Mouse (Mus musculus): ENCODE results near the gene Rrp12. TPM values are rescaled to one million over a fixed set of nuclear protein-coding genes. Genes with fewer than 3 reads are reported as not detected.
A peak's percentile ranks its signal among the peaks of the same experiment; 100 is the strongest.

The Rrp12 gene
- polyA plus RNA-seq, 1 experiment from 2014 or later = 6.3 TPM

- WGBS = 40% methylated on average over 10 of the region's 10 CpGs
- no peak overlapping the region for H3K27ac ChIP-seq (replicated peaks)
- no peak for DNase-seq (ENCODE audit: low spot score)
- ATAC-seq (ENCODE audit: low FRiP score, low TSS enrichment) = peak; percentile 59; the same call in 1 of the 2 replicates
- H3K9ac ChIP-seq (ENCODE audit: low read length) = no peak overlapping the region
- no peak overlapping the region for H3K4me2 ChIP-seq (replicated peaks; ENCODE audit: low read depth)
- H3K9me3 ChIP-seq (ENCODE audit: control insufficient read depth, low read length) = no peaks in the 10 kb centered on the region
- TF ChIP-seq CTCF (IDR thresholded peaks at IDR 0.05; ENCODE audit: low read depth) (no peak), EP300 (optimal IDR thresholded peaks at IDR 0.05) (no peak)
- H3K4me1 ChIP-seq (replicated peaks; ENCODE audit: control insufficient read depth, insufficient read depth) = no peaks in the 10 kb centered on the region
- H3K4me3 ChIP-seq (ENCODE audit: low read depth, low read length) = no peak overlapping the region
- no peaks in the 10 kb centered on the region for H3K27me3 ChIP-seq (ENCODE audit: control insufficient read depth, insufficient read depth, low read length)
- H3K36me3 ChIP-seq (ENCODE audit: control insufficient read depth, insufficient read depth, low read length) = no peaks in the 10 kb centered on the region
Observed at GRCm38 (mm10) chr19:41817325-41817724, 78.6 kb downstream of the Rrp12 start.

DNA sequence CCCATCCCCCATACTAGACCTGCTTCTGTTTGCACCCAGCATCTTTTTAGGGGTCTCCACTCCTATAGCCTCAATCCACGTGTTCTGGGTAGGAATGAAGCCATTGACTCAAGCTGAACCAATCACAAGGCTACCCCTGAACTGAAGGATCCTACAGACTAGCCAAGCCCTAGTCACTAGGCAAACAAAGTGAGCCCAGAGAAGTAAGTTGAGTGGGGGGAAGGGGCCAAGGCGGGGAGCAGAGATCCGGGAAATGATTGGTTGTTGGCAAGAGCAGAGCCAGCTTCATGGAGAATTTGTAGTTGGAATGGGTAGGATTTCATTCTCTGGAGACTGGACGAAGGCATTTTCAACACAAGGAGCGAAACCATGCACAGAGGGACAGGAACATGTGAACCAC, 79.1 kb downstream of the Rrp12 start:
- H3K27ac ChIP-seq (replicated peaks) = no peak overlapping the region
- no peaks in the 10 kb centered on the region for H3K9me3 ChIP-seq (ENCODE audit: control insufficient read depth, low read length)
- H3K9ac ChIP-seq (ENCODE audit: low read length) = no peak overlapping the region
- no peak overlapping the region for H3K4me2 ChIP-seq (replicated peaks; ENCODE audit: low read depth)
- DNase-seq (ENCODE audit: low spot score) (no peak), ATAC-seq (ENCODE audit: low FRiP score, low TSS enrichment) (peak; percentile 29; the same call in 1 of the 2 replicates)
- H3K4me3 ChIP-seq (ENCODE audit: low read depth, low read length) = no peak overlapping the region
- H3K27me3 ChIP-seq (ENCODE audit: control insufficient read depth, insufficient read depth, low read length) = no peaks in the 10 kb centered on the region
- H3K36me3 ChIP-seq (ENCODE audit: control insufficient read depth, insufficient read depth, low read length) = no peaks in the 10 kb centered on the region
- no peaks in the 10 kb centered on the region for H3K4me1 ChIP-seq (replicated peaks; ENCODE audit: control insufficient read depth, insufficient read depth)
- TF ChIP-seq CTCF (IDR thresholded peaks at IDR 0.05; ENCODE audit: low read depth) = no peak
- no peak for TF ChIP-seq EP300 (optimal IDR thresholded peaks at IDR 0.05)
- 41% methylated on average over 5 of the region's 5 CpGs for WGBS

GRCm38 (mm10) chr19:41816410-41816809, 79.6 kb downstream of the Rrp12 start:
- no peak for ATAC-seq (ENCODE audit: low FRiP score, low TSS enrichment)

DNA sequence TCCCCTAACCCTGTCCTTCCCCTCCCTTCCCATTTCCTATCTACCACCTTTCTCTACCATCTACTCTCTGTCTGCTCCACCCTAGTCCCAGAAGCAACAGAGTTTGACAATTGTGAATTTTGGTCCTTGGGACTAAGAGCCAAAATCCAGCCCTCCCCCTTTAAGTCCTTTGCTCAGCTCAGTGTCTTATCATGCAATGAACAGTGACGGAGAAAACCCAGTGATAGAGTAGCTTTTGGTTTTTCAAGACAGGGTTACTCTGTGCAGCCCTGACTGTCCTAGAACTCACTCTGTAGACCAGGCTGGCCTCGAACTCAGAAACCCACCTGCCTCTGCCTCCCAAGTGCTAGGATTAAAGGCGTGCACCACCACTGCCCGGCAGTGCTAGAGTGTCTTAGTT, 82.6 kb downstream of the Rrp12 start:
- no peak for ATAC-seq (ENCODE audit: low FRiP score, low TSS enrichment)
- Histone ChIP-seq H3K27me3 (ENCODE audit: control insufficient read depth, insufficient read depth, low read length) (no peaks in the 10 kb centered on the region), H3K36me3 (ENCODE audit: control insufficient read depth, insufficient read depth, low read length) (no peaks in the 10 kb centered on the region), H3K4me2 (replicated peaks; ENCODE audit: low read depth) (no peak overlapping the region), H3K4me3 (ENCODE audit: low read depth, low read length) (no peak overlapping the region), H3K27ac (replicated peaks) (no peak overlapping the region), H3K9me3 (ENCODE audit: control insufficient read depth, low read length) (no peaks in the 10 kb centered on the region), H3K9ac (ENCODE audit: low read length) (no peak overlapping the region), H3K4me1 (replicated peaks; ENCODE audit: control insufficient read depth, insufficient read depth) (no peaks in the 10 kb centered on the region)
- WGBS = 95% methylated on average over 4 of the region's 4 CpGs
- TF ChIP-seq CTCF (IDR thresholded peaks at IDR 0.05; ENCODE audit: low read depth) (no peak), EP300 (optimal IDR thresholded peaks at IDR 0.05) (no peak)
- no peak for DNase-seq (ENCODE audit: low spot score)

More at GRCm38 (mm10) chr19:41816410-41816809, 79.6 kb downstream of the Rrp12 start:
- WGBS = 51% methylated on average over 5 of the region's 5 CpGs
- TF ChIP-seq CTCF (IDR thresholded peaks at IDR 0.05; ENCODE audit: low read depth) = no peak
- no peak for TF ChIP-seq EP300 (optimal IDR thresholded peaks at IDR 0.05)
- no peaks in the 10 kb centered on the region for H3K27me3 ChIP-seq (ENCODE audit: control insufficient read depth, insufficient read depth, low read length)
- no peak overlapping the region for H3K4me3 ChIP-seq (ENCODE audit: low read depth, low read length)
- no peaks in the 10 kb centered on the region for H3K9me3 ChIP-seq (ENCODE audit: control insufficient read depth, low read length)
- H3K4me1 ChIP-seq (replicated peaks; ENCODE audit: control insufficient read depth, insufficient read depth) = no peaks in the 10 kb centered on the region
- no peak overlapping the region for H3K4me2 ChIP-seq (replicated peaks; ENCODE audit: low read depth)
- H3K27ac ChIP-seq (replicated peaks) = no peak overlapping the region
- no peak overlapping the region for H3K9ac ChIP-seq (ENCODE audit: low read length)
- no peaks in the 10 kb centered on the region for H3K36me3 ChIP-seq (ENCODE audit: control insufficient read depth, insufficient read depth, low read length)
- DNase-seq (ENCODE audit: low spot score) = no peak

Other genes with a start within 250 kb of the Rrp12 start
- gene Slit1, start 152.5 kb downstream of the Rrp12 start, polyA plus RNA-seq (2015; fragmentation: Nextera tagmentation; extraction: Ambion mirVana) = 0.25 and 0.28 TPM in 2 replicates
- gene Arhgap19, start 94.1 kb downstream of the Rrp12 start, polyA plus RNA-seq (2015; fragmentation: Nextera tagmentation; extraction: Ambion mirVana) = 2.7 and 3.5 TPM in 2 replicates
- gene Frat1, start 66.2 kb downstream of the Rrp12 start, polyA plus RNA-seq (2015; fragmentation: Nextera tagmentation; extraction: Ambion mirVana) = 9.3 and 9.8 TPM in 2 replicates
- gene Frat2, start 48.0 kb downstream of the Rrp12 start, polyA plus RNA-seq (2015; fragmentation: Nextera tagmentation; extraction: Ambion mirVana) = 3.5 and 4.3 TPM in 2 replicates
- gene Pgam1, start 15.8 kb upstream of the Rrp12 start, polyA plus RNA-seq (2015; fragmentation: Nextera tagmentation; extraction: Ambion mirVana) = 334 and 339 TPM in 2 replicates
- 46.4 and 47.2 TPM in 2 replicates for gene Exosc1, start 37.2 kb upstream of the Rrp12 start, polyA plus RNA-seq (2015; fragmentation: Nextera tagmentation; extraction: Ambion mirVana)
- 37.4 and 42.0 TPM in 2 replicates for gene Zdhhc16, start 37.3 kb upstream of the Rrp12 start, polyA plus RNA-seq (2015; fragmentation: Nextera tagmentation; extraction: Ambion mirVana)
- gene Mms19, start 85.0 kb upstream of the Rrp12 start, polyA plus RNA-seq (2015; fragmentation: Nextera tagmentation; extraction: Ambion mirVana) = 10.2 and 11.7 TPM in 2 replicates
- 21.3 and 23.5 TPM in 2 replicates for gene Ubtd1, start 85.6 kb upstream of the Rrp12 start, polyA plus RNA-seq (2015; fragmentation: Nextera tagmentation; extraction: Ambion mirVana)
- gene Ankrd2, start 139.8 kb upstream of the Rrp12 start, polyA plus RNA-seq (2015; fragmentation: Nextera tagmentation; extraction: Ambion mirVana) = 0.11 and 0.12 TPM in 2 replicates
- 1.6 and 1.8 TPM in 2 replicates for gene Hoga1, start 149.4 kb upstream of the Rrp12 start, polyA plus RNA-seq (2015; fragmentation: Nextera tagmentation; extraction: Ambion mirVana)
- not detected in 2 replicates for gene 4933411K16Rik, start 156.1 kb upstream of the Rrp12 start, polyA plus RNA-seq (2015; fragmentation: Nextera tagmentation; extraction: Ambion mirVana)
- 7.3 and 8.2 TPM in 2 replicates for gene Morn4, start 190.2 kb upstream of the Rrp12 start, polyA plus RNA-seq (2015; fragmentation: Nextera tagmentation; extraction: Ambion mirVana)
- 20.8 and 21.6 TPM in 2 replicates for gene Pi4k2a, start 194.3 kb upstream of the Rrp12 start, polyA plus RNA-seq (2015; fragmentation: Nextera tagmentation; extraction: Ambion mirVana)
- 108 and 117 TPM in 2 replicates for gene Avpi1, start 232.9 kb upstream of the Rrp12 start, polyA plus RNA-seq (2015; fragmentation: Nextera tagmentation; extraction: Ambion mirVana)

Data from stomach, postnatal 0 days (tissue).